Mouse (Mus musculus): Measurements from ENCODE around the gene Ndufa9. TPM values are rescaled to one million over a fixed set of nuclear protein-coding genes. Genes with fewer than 3 reads are reported as not detected.

The Ndufa9 gene
- polyA plus RNA-seq, 1 experiment from 2014 or later = 203 TPM

Other genes with a start within 250 kb of the Ndufa9 start
- gene Kcna1, start 202.8 kb downstream of the Ndufa9 start, polyA plus RNA-seq (2015; fragmentation: Nextera tagmentation; extraction: Ambion mirVana) = 2.1 and 3.5 TPM in 2 replicates
- gene Kcna6, start 108.5 kb downstream of the Ndufa9 start, polyA plus RNA-seq (2015; fragmentation: Nextera tagmentation; extraction: Ambion mirVana) = 4.3 and 4.8 TPM in 2 replicates
- gene Akap3, start 4.0 kb upstream of the Ndufa9 start, polyA plus RNA-seq (2015; fragmentation: Nextera tagmentation; extraction: Ambion mirVana) = 0.05 TPM in 1 of 2 replicates, not detected in the other
- gene Dyrk4, start 72.7 kb upstream of the Ndufa9 start, polyA plus RNA-seq (2015; fragmentation: Nextera tagmentation; extraction: Ambion mirVana) = 0.08 and 0.15 TPM in 2 replicates
- 53.5 and 55.4 TPM in 2 replicates for gene Rad51ap1, start 90.5 kb upstream of the Ndufa9 start, polyA plus RNA-seq (2015; fragmentation: Nextera tagmentation; extraction: Ambion mirVana)
- gene D6Wsu163e, start 90.8 kb upstream of the Ndufa9 start, polyA plus RNA-seq (2015; fragmentation: Nextera tagmentation; extraction: Ambion mirVana) = 27.5 and 27.9 TPM in 2 replicates
- gene Fgf6, start 166.4 kb upstream of the Ndufa9 start, polyA plus RNA-seq (2015; fragmentation: Nextera tagmentation; extraction: Ambion mirVana) = not detected in 2 replicates
- not detected in 2 replicates for gene Fgf23, start 223.8 kb upstream of the Ndufa9 start, polyA plus RNA-seq (2015; fragmentation: Nextera tagmentation; extraction: Ambion mirVana)